Mouse (Mus musculus) bone marrow macrophage, adult 2 months (primary cell): ENCODE results near the gene Sapcd1. TPM values are rescaled to one million over a fixed set of nuclear protein-coding genes. Genes with fewer than 3 reads are reported as not detected.

Source experiments
- H3K27ac ChIP-seq: 2 replicates; pipeline ENCODE4 v1.5.1; 2012; ENCODE audit warnings: low read depth, low read length; ENCODE audit not compliant: insufficient read depth
- H3K4me1 ChIP-seq: 2 replicates; pipeline ENCODE4 v1.6.1; 2012; ENCODE audit warnings: low read length; ENCODE audit not compliant: control insufficient read depth, insufficient read depth
- H3K4me3 ChIP-seq: 2 replicates; pipeline ENCODE4 v1.5.1; 2012; ENCODE audit warnings: mild to moderate bottlenecking, low read length, moderate library complexity; ENCODE audit not compliant: insufficient read depth
- CTCF ChIP-seq: IDR thresholded peaks from 2 replicates; pipeline ENCODE4 v1.5.1; 2012; ENCODE audit warnings: low read depth, mild to moderate bottlenecking, low read length, moderate library complexity
- POLR2A ChIP-seq: IDR thresholded peaks from 2 replicates; pipeline ENCODE4 v1.6.1; 2012; ENCODE audit warnings: mild to moderate bottlenecking, low read depth, low read length, borderline replicate concordance
- polyA plus RNA-seq: library from polyadenylated mRNA; stranded (reverse); fragments of >200 nt; gene quantifications from 2 replicates; pipeline ENCODE4 v1.2.4, GENCODE M21; 2012; ENCODE audit not compliant: missing spikeins, insufficient read depth, insufficient read length

Sapcd1 gene
- polyA plus RNA-seq, 1 experiment: not detected

GRCm38 (mm10) chr17:35064951-35065947 lies 37.4 kb upstream of the Sapcd1 start, which contains the start of gene Ly6g6c:
Ly6g6c (plus strand) TSS chr17:35065388.
- Histone ChIP-seq H3K4me3 (peak within 1 kb of the TSS; percentile 48), H3K4me1 (0 out of 2 replicates have a peak, but pooled peaks cover 2% of the 10 kb centered on the region)

GRCm38 (mm10) chr17:35064378-35064877 lies 36.6 kb upstream of the Sapcd1 start:
- Histone ChIP-seq H3K4me3 (no peak overlapping the region), H3K4me1 (0 out of 2 replicates have a peak, but pooled peaks cover 2% of the 10 kb centered on the region)
- no peak for TF ChIP-seq CTCF
- TF ChIP-seq POLR2A: no peak

More at GRCm38 (mm10) chr17:35064951-35065947, 37.4 kb upstream of the Sapcd1 start, which contains the start of gene Ly6g6c:
- no peak within 1 kb of the TSS for H3K27ac ChIP-seq
- TF ChIP-seq CTCF (no peak), POLR2A (no peak)

GRCm38 (mm10) chr17:35063466-35063865 lies 35.6 kb upstream of the Sapcd1 start:
- Histone ChIP-seq H3K4me1 (0 out of 2 replicates have a peak, but pooled peaks cover 2% of the 10 kb centered on the region), H3K27ac (no peak overlapping the region), H3K4me3 (no peak overlapping the region)
- TF ChIP-seq CTCF (no peak), POLR2A (no peak)

More at GRCm38 (mm10) chr17:35064378-35064877, 36.6 kb upstream of the Sapcd1 start:
- H3K27ac ChIP-seq: no peak overlapping the region

- no peak overlapping the region for H3K27ac ChIP-seq
- 0 out of 2 replicates have a peak, but pooled peaks cover 2% of the 10 kb centered on the region for H3K4me1 ChIP-seq
- no peak overlapping the region for H3K4me3 ChIP-seq
- TF ChIP-seq POLR2A (no peak), CTCF (no peak)
Measured at GRCm38 (mm10) chr17:35061299-35061698, 33.5 kb upstream of the Sapcd1 start.

GRCm38 (mm10) chr17:35060737-35061297 lies 33.0 kb upstream of the Sapcd1 start:
- no peak for TF ChIP-seq CTCF
- no peak for TF ChIP-seq POLR2A
- H3K4me1 ChIP-seq: 0 out of 2 replicates have a peak, but pooled peaks cover 2% of the 10 kb centered on the region
- H3K27ac ChIP-seq: no peak overlapping the region
- no peak overlapping the region for H3K4me3 ChIP-seq

- Histone ChIP-seq H3K4me1 (0 out of 2 replicates have a peak, but pooled peaks cover 2% of the 10 kb centered on the region), H3K4me3 (no peak overlapping the region), H3K27ac (no peak overlapping the region)
- no peak for TF ChIP-seq POLR2A
- TF ChIP-seq CTCF: no peak
Measured at GRCm38 (mm10) chr17:35060071-35060470, 32.3 kb upstream of the Sapcd1 start.

- peak; percentile 65 for TF ChIP-seq CTCF
- no peak for TF ChIP-seq POLR2A
- Histone ChIP-seq H3K27ac (no peak within 1 kb of the TSS), H3K4me1 (peaks cover 1% of the 10 kb centered on the region; the same call in 1 of the 2 replicates), H3K4me3 (peak within 1 kb of the TSS; percentile 57)
Measured at GRCm38 (mm10) chr17:35058911-35059892, 31.4 kb upstream of the Sapcd1 start, which contains the start of gene Ddah2. Ddah2 (plus strand) TSS chr17:35059035.

GRCm38 (mm10) chr17:35058316-35058715 lies 30.5 kb upstream of the Sapcd1 start:
- Histone ChIP-seq H3K27ac (no peak overlapping the region), H3K4me3 (no peak overlapping the region), H3K4me1 (peaks cover 7% of the 10 kb centered on the region)
- TF ChIP-seq POLR2A: no peak
- no peak for TF ChIP-seq CTCF
